Mouse (Mus musculus) heart, adult 8-10 months (tissue): Measurements from ENCODE around the gene Tbx6. TPM values are rescaled to one million over a fixed set of nuclear protein-coding genes. Genes with fewer than 3 reads are reported as not detected.
"Not testable (repeated sequence)": the region's sequence is repeated elsewhere in the genome, so short reads cannot be mapped to it uniquely, and the experiment has no call there.

Experiments
- DNase-seq: peaks from one replicate; pipeline ENCODE4 v3.0.0; 2022; ENCODE audit warnings: low spot score
- total RNA-seq, 4 experiments: library from RNA; stranded (reverse); gene quantifications; 2 replicates each; pipeline ENCODE4 v1.2.4; 2022

Gene Tbx6
- total RNA-seq, 4 experiments from 2014 or later: 0.40 to 0.49 (median 0.42) TPM

GRCm38 (mm10) chr7:126767001-126767400 is 14.3 kb upstream of the Tbx6 start:
- no peak for DNase-seq

GRCm38 (mm10) chr7:126770784-126771183 is 10.5 kb upstream of the Tbx6 start:
- DNase-seq: no peak

- no peak for DNase-seq
These were observed 7.9 kb upstream of the Tbx6 start for GRCm38 (mm10) chr7:126773351-126773750.

DNA sequence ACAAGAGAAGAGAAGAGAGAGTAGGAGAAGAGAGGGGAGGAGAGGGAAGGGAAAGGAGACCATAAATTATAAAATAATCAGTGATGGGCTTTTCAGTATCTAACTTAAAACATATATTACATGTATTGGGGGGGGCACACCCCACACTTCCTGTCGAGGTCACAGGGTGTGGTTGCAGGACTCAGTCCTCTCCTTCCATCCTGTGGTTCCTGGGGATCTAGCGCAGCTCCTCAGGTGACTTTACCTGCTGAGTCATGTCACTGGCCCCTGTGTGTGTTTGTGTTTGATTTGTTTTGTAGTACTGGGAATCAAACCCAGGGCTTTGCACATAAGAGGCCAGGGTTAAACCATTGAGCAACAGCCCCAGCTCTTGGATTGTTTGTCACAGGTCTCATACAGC is 6.8 kb upstream of the Tbx6 start:
- no peak for DNase-seq

- no peak for DNase-seq
These were observed 5.9 kb upstream of the Tbx6 start for GRCm38 (mm10) chr7:126775185-126775977.

DNA sequence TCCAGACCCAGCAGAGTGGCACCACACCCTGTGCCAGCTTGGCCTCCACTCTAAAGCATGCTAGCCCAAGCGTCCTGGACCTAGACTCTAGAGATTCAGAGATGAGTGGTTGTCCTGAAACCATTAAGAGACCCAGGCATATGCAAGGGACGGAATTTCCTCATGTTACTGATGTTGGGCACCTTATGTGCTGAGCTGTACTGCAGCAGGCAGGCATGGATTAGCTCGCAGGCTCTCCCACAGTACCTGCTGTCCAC is 5.4 kb upstream of the Tbx6 start:
- DNase-seq: no peak

DNA sequence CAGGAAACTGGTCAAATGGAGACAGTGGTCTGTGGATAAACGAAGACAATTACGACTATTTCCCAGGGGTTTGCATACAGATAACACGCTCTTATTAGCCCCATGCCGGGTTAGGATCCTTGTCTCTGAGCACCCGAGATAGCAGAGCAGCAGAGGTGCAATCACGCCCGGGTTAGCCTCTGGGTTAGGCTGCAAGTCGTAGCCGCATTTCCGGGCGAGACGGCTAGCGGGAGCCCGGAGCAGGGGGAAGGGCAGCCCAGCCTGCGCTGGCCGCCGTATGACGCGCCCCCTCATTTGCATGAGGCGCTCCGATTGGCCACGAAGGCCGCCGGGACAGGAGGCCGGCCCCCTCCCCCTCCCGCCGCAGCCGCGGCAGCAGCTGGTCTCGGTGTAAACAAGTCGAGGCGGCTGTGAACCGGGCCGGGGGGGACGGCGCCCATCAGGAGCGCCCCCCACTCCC is 4.7 kb upstream of the Tbx6 start, which contains the start of gene Ypel3:
Gene Ypel3, plus strand, starts transcription at position 358 of the 460 bp plus-strand sequence.
- DNase-seq: peak; percentile 94

GRCm38 (mm10) chr7:126777476-126777875 is 3.8 kb upstream of the Tbx6 start:
- DNase-seq: no peak

- no peak for DNase-seq
These were observed 3.1 kb upstream of the Tbx6 start for GRCm38 (mm10) chr7:126778147-126778546.

DNA sequence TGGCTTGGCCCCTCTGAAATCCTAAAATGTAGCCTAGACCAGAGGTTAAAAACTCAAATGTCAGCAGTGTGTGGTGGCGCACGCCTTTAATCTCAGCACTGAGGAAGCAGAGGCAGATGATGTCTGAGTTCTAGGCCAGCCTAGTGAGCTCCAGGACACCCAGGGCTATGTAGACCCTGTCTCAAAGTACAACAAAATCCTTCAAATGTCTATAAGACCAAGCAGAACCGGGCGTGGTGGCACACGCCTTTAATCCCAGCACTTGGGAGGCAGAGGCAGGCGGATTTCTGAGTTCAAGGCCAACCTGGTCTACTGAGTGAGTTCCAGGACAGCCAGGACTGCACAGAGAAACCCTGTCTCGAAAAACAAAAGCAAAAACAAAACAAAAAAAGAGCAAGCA is 2.2 kb upstream of the Tbx6 start:
- not testable (repeated sequence) for DNase-seq

- peak; percentile 79 for DNase-seq
These were observed 1.0 kb upstream of the Tbx6 start for GRCm38 (mm10) chr7:126779983-126780970.

DNA sequence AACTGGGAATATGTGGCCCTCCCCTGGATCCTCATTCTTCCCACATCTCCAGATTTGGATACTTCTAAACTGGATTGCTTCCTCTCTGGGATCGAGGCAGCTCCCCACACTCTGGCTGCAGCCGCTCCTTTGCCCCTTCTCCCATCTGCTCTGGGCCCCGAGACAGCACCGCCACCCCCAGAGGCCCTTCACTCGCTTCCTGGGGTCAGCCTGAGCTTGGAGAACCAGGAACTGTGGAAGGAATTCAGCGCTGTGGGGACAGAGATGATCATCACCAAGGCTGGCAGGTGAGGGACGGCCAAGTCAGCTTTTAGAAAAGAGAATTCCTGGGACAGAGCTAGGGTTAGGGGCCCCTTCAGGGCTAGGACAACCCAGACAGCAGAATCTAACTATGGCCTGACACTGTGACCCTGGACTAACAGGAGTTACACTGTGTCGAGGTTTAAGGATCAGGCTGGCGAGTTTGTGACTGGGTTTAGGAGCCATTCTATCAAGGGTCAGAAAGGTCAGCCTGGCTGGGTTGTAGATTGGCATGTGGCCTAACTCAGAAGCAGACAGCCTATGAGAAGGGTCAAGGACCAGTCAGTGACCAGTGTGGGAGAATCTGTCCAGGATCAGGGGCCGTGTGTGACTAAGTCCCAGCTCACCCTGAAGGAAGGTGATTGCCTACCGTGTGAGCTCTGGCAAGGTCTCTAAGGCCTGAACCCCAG is 533 bp downstream of the Tbx6 start:
- no peak for DNase-seq

GRCm38 (mm10) chr7:126782693-126783092 is 1.4 kb downstream of the Tbx6 start:
- DNase-seq: no peak

DNA sequence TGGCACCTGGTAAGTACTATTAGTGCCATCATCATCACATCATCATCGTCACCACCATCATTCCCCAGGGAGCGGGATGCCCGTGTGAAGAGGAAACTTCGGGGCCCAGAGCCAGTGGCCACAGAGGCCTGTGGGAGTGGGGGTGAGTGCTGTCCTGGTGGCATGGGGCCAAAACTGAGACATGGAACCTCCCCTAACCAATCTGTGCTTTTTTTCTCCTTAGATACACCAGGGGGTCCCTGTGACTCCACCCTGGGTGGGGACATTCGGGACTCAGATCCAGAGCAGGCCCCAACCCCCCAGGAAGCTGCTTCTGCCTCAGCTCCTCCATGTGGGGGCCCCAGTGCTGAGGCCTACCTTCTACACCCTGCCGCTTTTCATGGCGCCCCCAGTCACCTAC is 3.2 kb downstream of the Tbx6 start:
- no peak for DNase-seq

DNA sequence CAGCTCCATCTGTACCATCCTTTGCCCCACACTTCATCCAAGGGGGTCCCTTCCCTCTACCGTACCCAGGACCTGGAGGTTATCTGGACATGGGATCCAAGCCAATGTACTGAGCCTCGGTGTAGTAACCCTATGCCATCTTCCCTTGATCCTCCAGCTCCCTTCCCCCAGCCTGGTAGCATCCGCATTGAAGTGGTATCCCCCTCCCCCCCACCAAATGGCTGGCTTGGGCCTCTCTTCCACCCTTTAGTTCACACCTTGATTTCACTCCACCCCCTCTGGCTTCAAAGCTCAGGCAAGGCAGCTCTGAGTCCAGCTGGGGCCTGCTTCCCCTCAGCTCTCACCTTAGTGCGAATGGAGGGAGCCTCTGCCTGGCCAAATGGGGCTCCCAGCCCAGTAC is 3.8 kb downstream of the Tbx6 start:
- DNase-seq: no peak

- DNase-seq: no peak
These were observed 4.9 kb downstream of the Tbx6 start for GRCm38 (mm10) chr7:126786142-126786541.

DNA sequence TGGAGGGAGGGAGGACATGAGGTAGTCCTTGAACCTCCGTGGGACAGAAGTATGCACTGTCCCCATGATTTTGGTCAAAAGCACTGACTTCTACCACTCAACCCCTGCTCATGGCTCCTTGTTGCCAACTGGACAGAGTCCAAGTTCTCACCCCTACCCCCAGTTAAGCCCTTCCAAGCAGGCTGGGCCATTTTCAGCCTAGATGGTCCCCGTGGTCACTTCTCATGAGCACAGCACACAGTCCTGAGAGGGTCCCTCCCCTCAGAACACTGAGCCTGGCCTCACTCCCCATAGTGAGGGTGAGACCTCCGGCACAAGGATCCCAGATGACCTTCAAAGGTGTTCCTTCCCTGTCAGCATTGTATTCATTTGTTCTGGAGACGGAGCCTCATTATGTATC is 7.9 kb downstream of the Tbx6 start:
- no peak for DNase-seq

DNA sequence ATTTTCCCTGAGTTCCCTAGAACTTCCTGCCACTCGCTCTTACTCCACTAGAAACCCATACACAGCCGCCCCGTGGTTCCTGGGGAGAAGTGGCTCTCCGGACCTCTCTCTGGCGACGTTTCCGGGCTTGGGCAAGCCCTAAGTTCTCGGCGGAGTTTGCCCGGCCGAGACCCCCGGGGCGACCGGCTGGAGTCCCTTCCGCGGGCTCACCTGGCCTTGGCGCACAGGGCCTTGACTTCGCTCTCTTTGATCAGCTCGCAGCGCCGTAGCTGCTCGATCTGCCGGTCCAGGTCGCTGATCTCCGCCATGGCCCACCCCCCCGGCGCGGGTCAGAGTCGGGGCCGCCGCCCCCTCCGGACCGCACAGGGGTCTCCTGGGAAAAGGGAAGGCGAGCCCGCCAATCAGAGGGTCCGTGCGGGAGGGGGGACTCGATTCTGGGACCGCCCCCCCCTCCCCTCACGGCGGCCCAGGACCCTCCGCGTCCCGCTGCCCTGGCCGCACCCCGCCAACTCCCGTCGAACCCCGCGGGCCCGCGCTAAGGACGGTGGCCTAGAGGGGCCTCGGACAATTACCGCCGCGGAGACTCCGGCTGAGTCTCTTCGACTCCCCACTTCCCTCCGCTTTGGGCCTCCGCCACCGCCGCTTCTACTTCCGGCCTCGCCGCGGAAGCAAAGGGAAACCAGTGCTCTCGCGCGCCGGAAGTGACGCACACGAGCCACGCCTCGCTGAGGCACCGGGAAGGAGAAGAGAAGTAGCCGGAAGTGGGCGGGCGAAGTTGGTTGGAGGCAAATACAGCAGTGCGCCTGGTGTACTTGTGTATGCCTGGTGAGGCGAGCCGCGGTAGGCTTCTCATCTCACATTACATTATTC is 10.8 kb downstream of the Tbx6 start, which contains the start of gene Ppp4c:
Gene Ppp4c, minus strand, starts transcription at position 646 of the 870 bp plus-strand sequence.
- peak; percentile 96 for DNase-seq

DNA sequence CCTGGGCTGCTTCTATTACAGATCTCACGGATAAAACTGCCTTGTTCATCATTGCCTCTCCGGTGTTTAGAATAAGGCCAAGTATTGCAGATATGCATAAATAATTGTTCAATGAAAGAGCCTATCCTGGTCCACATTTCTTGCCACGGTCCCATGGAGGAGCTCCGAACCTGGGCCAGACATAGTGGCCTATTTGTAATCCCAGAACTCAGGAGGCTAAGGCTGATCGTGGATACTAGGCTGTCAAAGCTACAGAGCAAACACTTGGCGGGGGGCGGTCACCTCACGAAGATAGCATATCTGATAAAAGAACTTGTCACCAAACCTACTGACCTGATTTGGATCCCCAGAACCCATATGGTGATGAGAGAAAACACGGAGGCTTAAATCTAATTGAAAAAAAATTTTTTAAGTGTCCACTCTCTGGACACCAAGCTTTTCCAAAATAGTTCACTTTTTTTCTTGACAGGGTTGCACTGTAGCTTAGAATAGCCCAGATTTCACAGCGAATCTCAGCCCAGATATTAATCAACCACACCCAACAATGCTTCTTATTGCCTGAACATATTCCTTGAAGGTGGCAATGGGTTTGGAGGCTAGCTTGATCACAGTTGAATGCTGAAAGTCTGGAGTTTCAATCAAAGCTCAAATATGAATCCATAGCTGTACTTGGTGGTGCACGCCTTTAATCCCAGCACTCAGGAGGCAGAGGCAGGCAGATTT is 11.6 kb downstream of the Tbx6 start:
- no peak for DNase-seq
